Mouse (Mus musculus): ENCODE results near the gene Hhipl2.
"Not testable (repeated sequence)": the region's sequence is repeated elsewhere in the genome, so short reads cannot be mapped to it uniquely, and the experiment has no call there.

GRCm38 (mm10) chr1:183387421-183387820 lies 30.6 kb upstream of the Hhipl2 start:
- not testable (repeated sequence) for TF ChIP-seq EP300 (IDR thresholded peaks at IDR 0.05; ENCODE audit: insufficient read depth, low read depth, low read length); POLR2A (IDR thresholded peaks at IDR 0.05; ENCODE audit: insufficient read depth, low read depth, low read length); CTCF (IDR thresholded peaks at IDR 0.05)
